Mouse (Mus musculus): ENCODE data around the gene Ncs1. TPM values are rescaled to one million over a fixed set of nuclear protein-coding genes. Genes with fewer than 3 reads are reported as not detected.

Ncs1 gene
- total and polyA plus RNA-seq, 3 experiments = 0.04 TPM; not detected in 2

DNA sequence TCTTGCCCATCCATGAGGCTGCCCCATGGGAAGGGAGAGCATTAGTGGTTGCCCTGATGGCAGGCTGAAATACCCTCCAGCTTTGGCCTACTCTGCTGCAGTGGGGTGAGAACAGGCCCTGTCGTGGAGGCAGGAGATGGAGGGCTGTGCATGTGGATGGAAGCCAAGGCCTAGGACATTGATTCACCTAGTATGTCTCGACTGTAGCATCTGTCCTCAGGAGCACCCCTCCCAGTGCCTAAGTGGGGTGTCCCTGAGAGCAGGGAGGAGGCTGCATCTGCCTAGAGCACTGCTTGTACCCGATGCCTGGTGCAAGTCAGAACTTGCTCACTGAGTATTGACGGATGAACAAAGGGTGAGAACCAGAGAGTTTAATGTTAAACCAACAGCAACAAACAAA lies 39.4 kb upstream of the Ncs1 start:
- DNase-seq (ENCODE audit: extremely low read depth) = no peak
- Histone ChIP-seq H3K27ac (ENCODE audit: insufficient read depth, low read depth) (no peak overlapping the region), H3K4me1 (ENCODE audit: control insufficient read depth in 1 of 2, insufficient read depth in 2 of 2) (no peaks in the 10 kb centered on the region), H3K9ac (ENCODE audit: insufficient read depth, low read depth) (no peak overlapping the region), H3K4me3 (replicated peaks in 1 of 3; ENCODE audit: low read depth in 2 of 3, low read length in 2 of 3, poor library complexity in 1 of 3) (no peak overlapping the region), H3K36me3 (replicated peaks in 1 of 2; ENCODE audit: control insufficient read depth in 1 of 2, insufficient read depth in 1 of 2, low read length in 1 of 2) (peaks cover 48 to 95% of the 10 kb centered on the region in 2 experiments), H3K79me2 (replicated peaks; ENCODE audit: control insufficient read depth, extremely low read depth, insufficient read depth, poor library complexity, severe bottlenecking) (no peaks in the 10 kb centered on the region), H3K9me3 (replicated peaks; ENCODE audit: low read length) (no peaks in the 10 kb centered on the region), H3K4me2 (ENCODE audit: insufficient read depth, low read depth, poor library complexity, severe bottlenecking) (no peak overlapping the region), H3K27me3 (replicated peaks) (no peaks in the 10 kb centered on the region)
- in situ Hi-C loops (cut with MboI; ENCODE audit: low pct_ligation_motif_present, low pct_unique_long_range_greater_than_20kb, low sequenced_read_pairs) (no loop called here), dilution Hi-C loops (cut with MboI; ENCODE audit: extremely low pct_ligation_motif_present, extremely low pct_unique_long_range_greater_than_20kb, low sequenced_read_pairs) (no loop called here)
- TF ChIP-seq RAD21 (IDR thresholded peaks at IDR 0.05; ENCODE audit: low read depth, low read length) = no peak
- no peak for TF ChIP-seq RCOR1 (conservative IDR thresholded peaks at IDR 0.05; ENCODE audit: low read depth, low read length)
- no peak for TF ChIP-seq PAX5 (IDR thresholded peaks at IDR 0.05; ENCODE audit: low read length)
- no peak for TF ChIP-seq E2F4 (IDR thresholded peaks at IDR 0.05; ENCODE audit: insufficient replicate concordance, low read depth, low read length)
- no peak for TF ChIP-seq GABPA (IDR thresholded peaks at IDR 0.05; ENCODE audit: insufficient replicate concordance, low read depth, low read length)
- no peak for TF ChIP-seq CTCF (conservative IDR thresholded peaks at IDR 0.05 in 1 of 2, IDR thresholded peaks at IDR 0.05 in 1 of 2; ENCODE audit: low read depth in 2 of 2, low read length in 2 of 2)

DNA sequence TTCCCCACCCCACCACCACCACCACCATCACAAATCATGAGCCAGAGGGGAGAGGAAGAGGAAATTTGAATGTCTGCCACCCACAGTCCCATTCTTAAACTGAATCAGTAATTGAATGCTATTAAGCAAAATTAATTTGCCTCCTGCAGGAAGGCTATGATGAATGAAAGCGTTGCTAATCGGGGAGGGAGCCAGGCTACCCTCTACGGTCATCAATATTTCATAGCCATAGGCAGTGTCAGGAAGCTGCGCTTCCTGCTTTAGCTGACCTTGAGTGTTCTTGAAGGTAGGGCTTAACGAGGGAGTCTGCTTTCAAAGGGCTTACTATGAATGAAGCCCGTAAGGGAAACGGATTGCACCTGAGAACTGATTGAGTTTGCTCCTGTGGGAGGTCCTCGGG lies 38.7 kb upstream of the Ncs1 start:
- in situ Hi-C loops (cut with MboI; ENCODE audit: low pct_ligation_motif_present, low pct_unique_long_range_greater_than_20kb, low sequenced_read_pairs) (no loop called here), dilution Hi-C loops (cut with MboI; ENCODE audit: extremely low pct_ligation_motif_present, extremely low pct_unique_long_range_greater_than_20kb, low sequenced_read_pairs) (no loop called here)
- Histone ChIP-seq H3K9ac (ENCODE audit: insufficient read depth, low read depth) (no peak overlapping the region), H3K9me3 (replicated peaks; ENCODE audit: low read length) (no peaks in the 10 kb centered on the region), H3K4me3 (replicated peaks in 1 of 3; ENCODE audit: low read depth in 2 of 3, low read length in 2 of 3, poor library complexity in 1 of 3) (no peak overlapping the region), H3K4me2 (ENCODE audit: insufficient read depth, low read depth, poor library complexity, severe bottlenecking) (no peak overlapping the region), H3K36me3 (replicated peaks in 1 of 2; ENCODE audit: control insufficient read depth in 1 of 2, insufficient read depth in 1 of 2, low read length in 1 of 2) (peaks cover 49 to 95% of the 10 kb centered on the region in 2 experiments), H3K27ac (ENCODE audit: insufficient read depth, low read depth) (no peak overlapping the region), H3K27me3 (replicated peaks) (no peaks in the 10 kb centered on the region), H3K4me1 (ENCODE audit: control insufficient read depth in 1 of 2, insufficient read depth in 2 of 2) (no peaks in the 10 kb centered on the region), H3K79me2 (replicated peaks; ENCODE audit: control insufficient read depth, extremely low read depth, insufficient read depth, poor library complexity, severe bottlenecking) (no peaks in the 10 kb centered on the region)
- no peak for TF ChIP-seq NELFE (IDR thresholded peaks at IDR 0.05; ENCODE audit: low read depth, low read length)
- no peak for TF ChIP-seq MAFK (IDR thresholded peaks at IDR 0.05; ENCODE audit: insufficient replicate concordance, low read length)
- no peak for TF ChIP-seq USF1 (IDR thresholded peaks at IDR 0.05; ENCODE audit: low read depth, low read length)
- DNase-seq (ENCODE audit: extremely low read depth) = no peak

DNA sequence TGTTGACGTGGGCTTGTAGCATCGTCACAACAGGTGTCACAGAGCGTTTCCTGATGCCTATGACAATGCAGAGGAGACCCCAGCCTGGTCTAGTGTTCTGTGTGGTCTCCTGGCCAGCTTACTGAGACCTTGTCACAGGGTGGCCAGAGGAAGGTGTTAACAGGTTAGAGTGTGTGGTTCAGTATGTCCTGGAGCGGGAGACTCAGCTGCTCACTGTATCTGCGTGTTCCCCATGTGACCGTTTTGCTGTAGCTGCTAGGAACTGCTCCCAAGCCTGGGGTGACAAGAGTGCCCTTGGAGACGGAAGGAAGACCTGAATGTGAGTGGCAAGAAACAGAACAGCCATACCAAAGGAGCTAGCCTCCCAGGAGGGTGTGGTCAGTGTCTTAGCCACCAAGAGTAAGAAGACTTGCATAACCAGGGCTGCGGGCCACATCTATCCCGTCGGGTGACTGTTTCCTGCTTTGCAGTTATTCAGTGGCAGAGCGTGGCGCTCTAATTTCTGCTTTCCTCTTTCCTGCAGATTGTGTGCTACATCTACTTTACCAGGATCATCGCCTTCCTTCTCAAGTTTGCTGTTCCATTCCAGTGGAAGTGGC lies 37.0 kb upstream of the Ncs1 start:
- Histone ChIP-seq H3K9me3 (replicated peaks; ENCODE audit: low read length) (no peaks in the 10 kb centered on the region), H3K4me1 (ENCODE audit: control insufficient read depth in 1 of 2, insufficient read depth in 2 of 2) (no peaks in the 10 kb centered on the region), H3K27me3 (replicated peaks) (no peaks in the 10 kb centered on the region), H3K4me3 (replicated peaks in 1 of 3; ENCODE audit: low read depth in 2 of 3, low read length in 2 of 3, poor library complexity in 1 of 3) (no peak overlapping the region), H3K4me2 (ENCODE audit: insufficient read depth, low read depth, poor library complexity, severe bottlenecking) (no peak overlapping the region), H3K9ac (ENCODE audit: insufficient read depth, low read depth) (no peak overlapping the region), H3K27ac (ENCODE audit: insufficient read depth, low read depth) (no peak overlapping the region), H3K79me2 (replicated peaks; ENCODE audit: control insufficient read depth, extremely low read depth, insufficient read depth, poor library complexity, severe bottlenecking) (no peaks in the 10 kb centered on the region), H3K36me3 (replicated peaks in 1 of 2; ENCODE audit: control insufficient read depth in 1 of 2, insufficient read depth in 1 of 2, low read length in 1 of 2) (peaks cover 54 to 99% of the 10 kb centered on the region in 2 experiments)
- in situ Hi-C loops (cut with MboI; ENCODE audit: low pct_ligation_motif_present, low pct_unique_long_range_greater_than_20kb, low sequenced_read_pairs) = no loop called here
- DNase-seq (ENCODE audit: extremely low read depth) = no peak
- TF ChIP-seq E2F4 (IDR thresholded peaks at IDR 0.05; ENCODE audit: insufficient replicate concordance, low read depth, low read length) = no peak
- TF ChIP-seq NRF1 (IDR thresholded peaks at IDR 0.05; ENCODE audit: low read depth, low read length) = no peak
- no peak for TF ChIP-seq MAFK (IDR thresholded peaks at IDR 0.05; ENCODE audit: insufficient replicate concordance, low read length)
- TF ChIP-seq NELFE (IDR thresholded peaks at IDR 0.05; ENCODE audit: low read depth, low read length) = no peak
- TF ChIP-seq MAZ (IDR thresholded peaks at IDR 0.05; ENCODE audit: low read depth, low read length) = no peak
- TF ChIP-seq MYC (IDR thresholded peaks at IDR 0.05; ENCODE audit: low read depth, low read length) = no peak
- TF ChIP-seq PAX5 (IDR thresholded peaks at IDR 0.05; ENCODE audit: low read length) = no peak
- TF ChIP-seq ZKSCAN1 (IDR thresholded peaks at IDR 0.05; ENCODE audit: borderline replicate concordance, low read depth, low read length) = no peak
- no peak for TF ChIP-seq ZC3H11A (IDR thresholded peaks at IDR 0.05; ENCODE audit: low read depth, low read length)
- no peak for TF ChIP-seq MEF2A (IDR thresholded peaks at IDR 0.05; ENCODE audit: borderline replicate concordance, low read depth, low read length)
- no peak for TF ChIP-seq ZNF384 (IDR thresholded peaks at IDR 0.05; ENCODE audit: low read depth, low read length)
- TF ChIP-seq USF1 (IDR thresholded peaks at IDR 0.05; ENCODE audit: low read depth, low read length) = no peak
- TF ChIP-seq CHD1 (IDR thresholded peaks at IDR 0.05; ENCODE audit: low read depth, low read length) = no peak
- no peak for TF ChIP-seq HCFC1 (IDR thresholded peaks at IDR 0.05; ENCODE audit: low read depth, low read length)
- no peak for TF ChIP-seq TCF12 (IDR thresholded peaks at IDR 0.05; ENCODE audit: low read depth, low read length)
- TF ChIP-seq ETS1 (conservative IDR thresholded peaks at IDR 0.05; ENCODE audit: low read depth, low read length) = no peak
- no peak for TF ChIP-seq CTCF (conservative IDR thresholded peaks at IDR 0.05 in 1 of 2, IDR thresholded peaks at IDR 0.05 in 1 of 2; ENCODE audit: low read depth in 2 of 2, low read length in 2 of 2)
- TF ChIP-seq CHD2 (IDR thresholded peaks at IDR 0.05; ENCODE audit: low read length) = no peak
- TF ChIP-seq GABPA (IDR thresholded peaks at IDR 0.05; ENCODE audit: insufficient replicate concordance, low read depth, low read length) = no peak
- dilution Hi-C loops (cut with MboI; ENCODE audit: extremely low pct_ligation_motif_present, extremely low pct_unique_long_range_greater_than_20kb, low sequenced_read_pairs) = no loop called here
